12 mouse cellular contexts compared by ENCODE assay signal in the genomic region with DNA sequence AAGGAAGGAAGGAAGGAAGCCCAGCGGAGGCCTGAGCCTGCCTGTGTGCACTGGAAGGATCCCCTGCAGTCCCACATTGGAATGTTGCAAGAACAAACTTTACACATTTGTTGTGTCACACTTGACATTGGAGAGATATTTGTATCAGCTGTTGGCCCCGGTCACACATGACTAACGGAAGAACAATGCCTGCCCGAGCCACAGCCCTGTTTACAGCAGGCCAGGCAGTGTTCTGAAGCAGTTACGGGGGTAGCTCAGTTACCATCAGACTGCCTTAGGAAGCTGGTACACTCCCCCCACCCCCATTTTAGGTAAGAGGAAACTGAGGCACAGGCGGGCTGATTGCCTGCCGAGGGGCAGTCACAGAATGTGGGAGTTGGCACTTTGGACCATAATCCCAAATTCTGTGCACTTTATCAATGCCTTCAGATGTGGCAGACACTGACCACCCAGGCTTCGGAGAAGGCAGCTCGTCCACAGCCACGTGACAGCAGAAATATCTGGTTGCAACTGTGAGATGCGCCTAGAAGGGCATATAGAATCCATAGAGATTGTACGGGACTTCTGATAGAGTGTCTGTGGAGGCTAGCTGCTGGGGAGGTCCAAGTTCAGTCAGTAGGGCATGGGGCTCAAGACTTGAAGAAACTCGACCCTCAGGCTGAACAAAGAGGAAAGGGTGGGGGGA. TPM values are rescaled to one million over a fixed set of nuclear protein-coding genes. Genes with fewer than 3 reads are reported as not detected.
DNase-seq lines count a peak whose midpoint lies in the region; ATAC-seq and TF ChIP-seq lines count a peak whose summit lies in the region.
"Had no signal": no experiment of that assay in that cellular context is flagged by ENCODE, and none has a peak within 500 bp of the region (broad histone marks: within the 10 kb centered on the region; RNA-seq: fewer than 3 reads in every experiment).

No protein-coding gene starts in this region.

- no peak for TF ChIP-seq CTCF in liver, postnatal 0 days (IDR thresholded peaks at IDR 0.05; ENCODE audit: low read depth)
- TF ChIP-seq CTCF in stomach, postnatal 0 days (IDR thresholded peaks at IDR 0.05; ENCODE audit: low read depth), result no peak

- intact Hi-C loops in heart, postnatal 36 days (cut with DNase I), result no loop called here

- H3K9ac ChIP-seq in liver, postnatal 0 days (replicated peaks), result no peak overlapping the region
- H3K9ac ChIP-seq in liver, embryonic 11.5 days (ENCODE audit: low read depth, low read length), result no peak overlapping the region
- no peak overlapping the region for H3K9ac ChIP-seq in stomach, postnatal 0 days (ENCODE audit: low read length)
- H3K9ac ChIP-seq in hindbrain, embryonic 16.5 days (ENCODE audit: low read depth, low read length), result no peak overlapping the region
- H3K9ac ChIP-seq: forebrain, embryonic 13.5 days; hindbrain, embryonic 12.5 days; liver, embryonic 15.5 days had no signal

- H3K4me3 ChIP-seq in liver, postnatal 0 days (ENCODE audit: low read depth, low read length), result no peak overlapping the region
- no peak overlapping the region for H3K4me3 ChIP-seq in liver, embryonic 11.5 days (ENCODE audit: low read depth, low read length)
- no peak overlapping the region for H3K4me3 ChIP-seq in stomach, postnatal 0 days (ENCODE audit: low read depth, low read length)
- H3K4me3 ChIP-seq in hindbrain, embryonic 16.5 days (ENCODE audit: low read length), result no peak overlapping the region
- H3K4me3 ChIP-seq: forebrain, embryonic 13.5 days; hindbrain, embryonic 12.5 days; liver, embryonic 15.5 days had no signal

- DNase-seq in liver, postnatal 0 days, result no peak
- DNase-seq in liver, embryonic 11.5 days (ENCODE audit: low spot score), result no peak
- DNase-seq in heart, adult 11 months, result peak; percentile 98
- DNase-seq in heart, postnatal 36 days, result peak; percentile 36 to 51
- no peak for DNase-seq in stomach, postnatal 0 days (ENCODE audit: low spot score)
- DNase-seq in MN1 (ENCODE audit: low spot score), result no peak
- DNase-seq: right cerebral cortex, adult 18-20 months had no signal

- no peaks in the 10 kb centered on the region for H3K9me3 ChIP-seq in liver, postnatal 0 days (ENCODE audit: low read length)
- H3K9me3 ChIP-seq in liver, embryonic 11.5 days (ENCODE audit: control insufficient read depth, low read length), result no peaks in the 10 kb centered on the region
- H3K9me3 ChIP-seq in stomach, postnatal 0 days (ENCODE audit: control insufficient read depth, low read length), result no peaks in the 10 kb centered on the region
- no peaks in the 10 kb centered on the region for H3K9me3 ChIP-seq in hindbrain, embryonic 16.5 days (ENCODE audit: control insufficient read depth, low read length)
- H3K9me3 ChIP-seq: forebrain, embryonic 13.5 days; hindbrain, embryonic 12.5 days; liver, embryonic 15.5 days had no signal

- H3K27me3 ChIP-seq in liver, postnatal 0 days (ENCODE audit: insufficient read depth, low read length), result peaks cover 5% of the 10 kb centered on the region; the same call in 1 of the 2 replicates
- peaks cover 13% of the 10 kb centered on the region for H3K27me3 ChIP-seq in liver, embryonic 11.5 days (replicated peaks; ENCODE audit: control insufficient read depth, insufficient read depth, low read length)
- H3K27me3 ChIP-seq in stomach, postnatal 0 days (ENCODE audit: control insufficient read depth, insufficient read depth, low read length), result no peaks in the 10 kb centered on the region
- peaks cover 5% of the 10 kb centered on the region for H3K27me3 ChIP-seq in hindbrain, embryonic 16.5 days (replicated peaks; ENCODE audit: control insufficient read depth, insufficient read depth, low read length)

- TF ChIP-seq EP300 in liver, postnatal 0 days (IDR thresholded peaks at IDR 0.05; ENCODE audit: low read depth), result no peak
- no peak for TF ChIP-seq EP300 in stomach, postnatal 0 days (optimal IDR thresholded peaks at IDR 0.05)

- ATAC-seq in liver, postnatal 0 days, result peak; percentile 38; the same call in 1 of the 2 replicates
- no peak for ATAC-seq in liver, embryonic 11.5 days (replicated peaks; ENCODE audit: low FRiP score)
- ATAC-seq in stomach, postnatal 0 days (ENCODE audit: low FRiP score, low TSS enrichment), result peak; percentile 39; the same call in 1 of the 2 replicates
- no peak for ATAC-seq in hindbrain, embryonic 16.5 days
- ATAC-seq: forebrain, embryonic 13.5 days had no signal

- WGBS in liver, postnatal 0 days (ENCODE audit: insufficient replicate concordance), result 75% methylated on average over 13 of the region's 13 CpGs
- WGBS in liver, embryonic 11.5 days, result 73% methylated on average over 13 of the region's 13 CpGs
- 51% methylated on average over 13 of the region's 13 CpGs for WGBS in stomach, postnatal 0 days
- 75% methylated on average over 13 of the region's 13 CpGs for WGBS in hindbrain, embryonic 16.5 days

- H3K4me2 ChIP-seq in liver, postnatal 0 days (ENCODE audit: low read depth, low read length), result no peak overlapping the region
- H3K4me2 ChIP-seq in liver, embryonic 11.5 days, result no peak overlapping the region
- H3K4me2 ChIP-seq in stomach, postnatal 0 days (replicated peaks; ENCODE audit: low read depth), result no peak overlapping the region
- H3K4me2 ChIP-seq in hindbrain, embryonic 16.5 days (ENCODE audit: low read length), result no peak overlapping the region
- H3K4me2 ChIP-seq: forebrain, embryonic 13.5 days; hindbrain, embryonic 12.5 days; liver, embryonic 15.5 days had no signal

- H3K27ac ChIP-seq in liver, postnatal 0 days (ENCODE audit: low read depth), result no peak overlapping the region
- H3K27ac ChIP-seq in liver, embryonic 11.5 days (ENCODE audit: low read depth, low read length), result no peak overlapping the region
- peak overlapping the region; percentile 30; the same call in 1 of the 2 replicates for H3K27ac ChIP-seq in stomach, postnatal 0 days (replicated peaks)
- H3K27ac ChIP-seq in hindbrain, embryonic 16.5 days (ENCODE audit: low read depth, low read length), result no peak overlapping the region
- H3K27ac ChIP-seq: forebrain, embryonic 13.5 days; hindbrain, embryonic 12.5 days; liver, embryonic 15.5 days had no signal

- H3K36me3 ChIP-seq in liver, postnatal 0 days (replicated peaks; ENCODE audit: insufficient read depth, low read length), result no peaks in the 10 kb centered on the region
- H3K36me3 ChIP-seq in liver, embryonic 11.5 days (ENCODE audit: control insufficient read depth, insufficient read depth, low read length), result no peaks in the 10 kb centered on the region
- no peaks in the 10 kb centered on the region for H3K36me3 ChIP-seq in stomach, postnatal 0 days (ENCODE audit: control insufficient read depth, insufficient read depth, low read length)
- no peaks in the 10 kb centered on the region for H3K36me3 ChIP-seq in hindbrain, embryonic 16.5 days (ENCODE audit: control insufficient read depth, insufficient read depth, low read length)
- H3K36me3 ChIP-seq: hindbrain, embryonic 12.5 days; liver, embryonic 15.5 days had no signal

- H3K4me1 ChIP-seq in liver, postnatal 0 days (ENCODE audit: insufficient read depth), result no peaks in the 10 kb centered on the region
- H3K4me1 ChIP-seq in liver, embryonic 11.5 days (replicated peaks; ENCODE audit: control insufficient read depth, insufficient read depth, low read length), result peaks cover 5% of the 10 kb centered on the region
- H3K4me1 ChIP-seq in stomach, postnatal 0 days (replicated peaks; ENCODE audit: control insufficient read depth, insufficient read depth), result 0 out of 2 replicates have a peak, but pooled peaks cover 2% of the 10 kb centered on the region
- peaks cover 3% of the 10 kb centered on the region; the same call in 1 of the 2 replicates for H3K4me1 ChIP-seq in hindbrain, embryonic 16.5 days (ENCODE audit: control insufficient read depth, insufficient read depth, low read depth, low read length)
- H3K4me1 ChIP-seq: forebrain, embryonic 13.5 days; hindbrain, embryonic 12.5 days had no signal

RNA-seq across cellular contexts. Expression of gene Jph2, which starts 52.7 kb away (rescaled TPM):
- 0.11 and 0.19 TPM in 2 replicates for polyA plus RNA-seq in liver, postnatal 0 days (2015; fragmentation: Nextera tagmentation; extraction: Ambion mirVana)
- 0.19 and 0.26 TPM in 2 replicates for polyA plus RNA-seq in liver, embryonic 11.5 days (2014; fragmentation: Nextera tagmentation; extraction: Ambion mirVana)
- total RNA-seq in heart, postnatal 36 days (2021), result 100 to 1,000 TPM; 323 to 334 TPM
- polyA plus RNA-seq in stomach, postnatal 0 days (2015; fragmentation: Nextera tagmentation; extraction: Ambion mirVana), result 13.6 and 13.9 TPM in 2 replicates
- polyA plus RNA-seq in hindbrain, embryonic 16.5 days (2015; fragmentation: Nextera tagmentation; extraction: Ambion mirVana), result 1.0 TPM in 2 replicates
- total RNA-seq: common myeloid progenitor, adult 5-6 weeks had no signal

Comparison
In these comparisons a context has a peak if more than half of its experiments do, and no peak if none do; other contexts are left out.
1. ATAC-seq: peak in liver, postnatal 0 days (single experiment) and stomach, postnatal 0 days (single experiment); none in liver, embryonic 11.5 days (single experiment) and hindbrain, embryonic 16.5 days (single experiment).
2. DNase-seq: peak in heart, adult 11 months (single experiment) and heart, postnatal 36 days (2 of 2); none in liver, postnatal 0 days (single experiment), liver, embryonic 11.5 days (single experiment), stomach, postnatal 0 days (single experiment) and MN1 (single experiment).